Comparison of ENCODE assay signal across 9 mouse cellular contexts in the genomic region with DNA sequence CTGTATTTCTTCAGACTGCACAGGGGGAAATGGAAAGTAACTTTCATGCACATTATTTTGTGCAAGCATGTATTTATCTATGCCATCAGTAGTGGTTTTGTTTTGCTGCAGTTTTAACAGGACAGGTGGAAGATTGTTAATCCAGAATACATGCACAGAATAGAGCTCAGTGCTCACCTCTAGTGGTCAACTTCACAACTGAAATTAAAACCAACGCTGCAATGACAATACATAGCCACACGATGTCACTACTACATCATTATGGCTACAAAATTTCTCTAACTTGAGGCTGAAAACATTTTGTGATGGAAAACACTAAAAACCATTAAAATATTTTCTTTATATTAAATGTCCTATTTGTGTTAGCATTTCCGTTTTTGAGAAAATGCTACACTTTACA. TPM values are rescaled to one million over a fixed set of nuclear protein-coding genes. Genes with fewer than 3 reads are reported as not detected.
DNase-seq lines count a peak whose midpoint lies in the region; ATAC-seq and TF ChIP-seq lines count a peak whose summit lies in the region.
"Had no signal": no experiment of that assay in that cellular context is flagged by ENCODE, and none has a peak within 500 bp of the region (broad histone marks: within the 10 kb centered on the region; RNA-seq: fewer than 3 reads in every experiment).

No protein-coding gene starts in this region.

- H3K27ac ChIP-seq in kidney, postnatal 0 days, result no peak overlapping the region

- no peak overlapping the region for H3K9ac ChIP-seq in kidney, postnatal 0 days (ENCODE audit: low read depth, low read length)

- H3K9me3 ChIP-seq in kidney, postnatal 0 days (replicated peaks; ENCODE audit: low read length), result no peaks in the 10 kb centered on the region

- peak; percentile 97 for TF ChIP-seq CTCF in kidney, postnatal 0 days (IDR thresholded peaks at IDR 0.05; ENCODE audit: low read depth)

- H3K4me2 ChIP-seq in kidney, postnatal 0 days (ENCODE audit: low read length), result no peak overlapping the region

- H3K4me1 ChIP-seq in kidney, postnatal 0 days (replicated peaks; ENCODE audit: insufficient read depth, low read length), result no peaks in the 10 kb centered on the region

- WGBS in kidney, postnatal 0 days, result 12% methylated on average over 3 of the region's 3 CpGs

- no peaks in the 10 kb centered on the region for H3K36me3 ChIP-seq in kidney, postnatal 0 days (ENCODE audit: insufficient read depth, low read length)

- no peaks in the 10 kb centered on the region for H3K27me3 ChIP-seq in kidney, postnatal 0 days (ENCODE audit: insufficient read depth, low read length)

- no peak for ATAC-seq in cerebellum, adult (ENCODE audit: insufficient number of reproducible peaks, low FRiP score, low TSS enrichment)
- ATAC-seq in kidney, postnatal 0 days (replicated peaks; ENCODE audit: low FRiP score, low read depth), result no peak

- peak; percentile 24 for DNase-seq in cerebellum, adult 11 months
- DNase-seq in ovary, postnatal 14 days (ENCODE audit: low spot score), result peak; percentile 9
- DNase-seq in ovary, postnatal 36 days (ENCODE audit: low spot score), result no peak
- DNase-seq in cerebellum, postnatal 25 days, result peak; percentile 31 to 55
- DNase-seq in kidney, postnatal 0 days (ENCODE audit: low spot score), result peak; percentile 63
- DNase-seq in lung, postnatal 14 days, result peak; percentile 9
- peak; percentile 35 for DNase-seq in testis, postnatal 10 days (ENCODE audit: low spot score)

- no peak overlapping the region for H3K4me3 ChIP-seq in kidney, postnatal 0 days (replicated peaks; ENCODE audit: low read depth, low read length)

RNA-seq across cellular contexts. Expression of a gene that starts 3.6 kb away (rescaled TPM):
- polyA plus RNA-seq in kidney, postnatal 0 days (2015; fragmentation: Nextera tagmentation; extraction: Ambion mirVana), result not detected in 2 replicates
- polyA plus RNA-seq: small intestine, adult 2 months had no signal

RNA-seq across cellular contexts. Expression of a gene that starts 26.3 kb away (rescaled TPM):
- polyA plus RNA-seq in kidney, postnatal 0 days (2015; fragmentation: Nextera tagmentation; extraction: Ambion mirVana), result 29.9 and 32.6 TPM in 2 replicates
